In the genomic region with DNA sequence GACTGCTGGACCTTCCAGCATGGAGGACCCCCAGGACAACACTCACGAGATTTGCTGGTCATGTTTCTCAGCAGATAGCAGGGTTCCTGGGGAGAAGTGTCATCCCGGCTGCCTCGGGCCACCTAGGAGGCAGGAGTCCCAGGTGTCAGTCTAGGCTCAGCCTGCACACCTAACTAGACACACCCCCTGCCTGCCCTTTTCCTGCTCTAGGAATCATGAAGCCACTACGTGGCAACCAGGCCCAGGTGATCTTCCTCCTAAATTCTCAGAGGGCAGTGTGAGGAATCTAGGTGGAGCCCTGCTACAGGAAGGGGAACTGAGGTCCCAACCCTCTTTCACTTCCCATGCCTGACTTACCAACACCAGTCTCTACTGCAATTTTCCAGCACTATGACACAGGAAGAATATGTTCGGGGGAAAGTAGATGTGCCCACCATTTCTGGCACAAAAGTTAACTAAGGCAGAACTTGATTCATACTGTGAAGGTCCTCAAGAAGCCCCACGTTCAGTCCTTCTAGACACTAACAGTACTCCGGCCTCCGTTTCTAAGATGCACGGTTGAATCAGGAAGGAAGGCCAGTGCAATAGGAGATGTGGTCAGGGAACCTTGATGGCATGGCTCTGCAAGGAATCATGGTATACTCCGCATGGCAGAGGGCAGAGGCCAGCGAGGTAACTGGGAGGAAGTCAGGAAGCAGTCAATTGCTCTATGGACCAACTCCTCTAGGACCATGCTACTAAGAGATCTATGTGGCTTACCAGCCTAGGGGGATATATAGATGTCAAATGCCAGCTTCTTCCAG, we compare ENCODE assay signal across 11 mouse cellular contexts.
DNase-seq lines count a peak whose midpoint lies in the region; ATAC-seq and TF ChIP-seq lines count a peak whose summit lies in the region.
"Had no signal": no experiment of that assay in that cellular context is flagged by ENCODE, and none has a peak within 500 bp of the region (broad histone marks: within the 10 kb centered on the region; RNA-seq: fewer than 3 reads in every experiment).

No protein-coding gene starts in this region.

- H3K27ac ChIP-seq in heart, embryonic 10.5 days, result no peak overlapping the region
- 0 out of 2 replicates have a peak overlapping the region, but pooled peaks have one; percentile 7 for H3K27ac ChIP-seq in lung, postnatal 0 days (ENCODE audit: low read length)
- peak overlapping the region; percentile 24 for H3K27ac ChIP-seq in brown adipose tissue, adult 24 weeks (replicated peaks; ENCODE audit: low read depth, low read length)
- H3K27ac ChIP-seq in forebrain, embryonic 13.5 days, result no peak overlapping the region

- H3K9ac ChIP-seq in lung, postnatal 0 days (replicated peaks; ENCODE audit: low read depth), result no peak overlapping the region
- no peak overlapping the region for H3K9ac ChIP-seq in forebrain, embryonic 13.5 days

- intact Hi-C loops in heart, postnatal 25 days (cut with DNase I), result no loop called here

- ATAC-seq in lung, postnatal 0 days, result no peak
- ATAC-seq in megakaryocyte, adult 5-6 weeks (ENCODE audit: poor library complexity, severe bottlenecking), result peak; percentile 79
- no peak for ATAC-seq in forebrain, embryonic 13.5 days

- DNase-seq in heart, embryonic 10.5 days (ENCODE audit: low spot score), result peak; percentile 59
- no peak for DNase-seq in heart, postnatal 25 days (ENCODE audit: low spot score)
- DNase-seq in lung, postnatal 0 days (ENCODE audit: low spot score), result no peak
- no peak for DNase-seq in lung, postnatal 25 days (ENCODE audit: low spot score)
- DNase-seq in thymus, adult 18-20 months, result no peak

- H3K4me1 ChIP-seq in heart, embryonic 10.5 days, result peaks cover 23% of the 10 kb centered on the region
- no peaks in the 10 kb centered on the region; the same call in 1 of the 2 replicates for H3K4me1 ChIP-seq in lung, postnatal 0 days (ENCODE audit: insufficient read depth, low read depth, low read length)
- H3K4me1 ChIP-seq in brown adipose tissue, adult 24 weeks (ENCODE audit: control insufficient read depth, insufficient read depth, insufficient read length, low read length), result peaks cover 4% of the 10 kb centered on the region; the same call in 1 of the 2 replicates
- no peaks in the 10 kb centered on the region for H3K4me1 ChIP-seq in forebrain, embryonic 13.5 days

- 84% methylated on average over 11 of the region's 11 CpGs for WGBS in heart, embryonic 10.5 days
- 83% methylated on average over 11 of the region's 11 CpGs for WGBS in lung, postnatal 0 days
- 90% methylated on average over 11 of the region's 11 CpGs for WGBS in forebrain, embryonic 13.5 days

- no peak overlapping the region for H3K4me2 ChIP-seq in lung, postnatal 0 days (replicated peaks; ENCODE audit: low read depth, low read length)
- no peak overlapping the region for H3K4me2 ChIP-seq in forebrain, embryonic 13.5 days
- H3K4me2 ChIP-seq: heart, embryonic 11.5 days had no signal

- no peak for TF ChIP-seq CTCF in lung, postnatal 0 days (IDR thresholded peaks at IDR 0.05)

- TF ChIP-seq EP300 in lung, postnatal 0 days (IDR thresholded peaks at IDR 0.05), result no peak

- no peak overlapping the region for H3K4me3 ChIP-seq in heart, embryonic 10.5 days
- H3K4me3 ChIP-seq in lung, postnatal 0 days (ENCODE audit: low read depth, low read length), result no peak overlapping the region
- no peak overlapping the region for H3K4me3 ChIP-seq in brown adipose tissue, adult 24 weeks (ENCODE audit: insufficient read depth, low read depth, low read length)
- H3K4me3 ChIP-seq in forebrain, embryonic 13.5 days, result no peak overlapping the region
- H3K4me3 ChIP-seq: erythroblast, embryonic 14.5 days; myocyte had no signal

- no peaks in the 10 kb centered on the region for H3K9me3 ChIP-seq in heart, embryonic 10.5 days
- no peaks in the 10 kb centered on the region for H3K9me3 ChIP-seq in lung, postnatal 0 days (ENCODE audit: low read length)
- no peaks in the 10 kb centered on the region for H3K9me3 ChIP-seq in forebrain, embryonic 13.5 days (replicated peaks)

- peaks cover 41% of the 10 kb centered on the region; the same call in 1 of the 2 replicates for H3K27me3 ChIP-seq in heart, embryonic 10.5 days (ENCODE audit: insufficient read depth, poor library complexity, severe bottlenecking)
- no peaks in the 10 kb centered on the region for H3K27me3 ChIP-seq in lung, postnatal 0 days (replicated peaks; ENCODE audit: insufficient read depth, low read length)
- H3K27me3 ChIP-seq in forebrain, embryonic 13.5 days, result no peaks in the 10 kb centered on the region

- H3K36me3 ChIP-seq in heart, embryonic 10.5 days, result peaks cover 11% of the 10 kb centered on the region
- peaks cover 17% of the 10 kb centered on the region; the same call in 1 of the 2 replicates for H3K36me3 ChIP-seq in lung, postnatal 0 days (ENCODE audit: insufficient read depth, low read length)
- peaks cover 21% of the 10 kb centered on the region for H3K36me3 ChIP-seq in forebrain, embryonic 13.5 days (ENCODE audit: poor library complexity, severe bottlenecking)

Comparison
In these comparisons a context has a peak if more than half of its experiments do, and no peak if none do; other contexts are left out.
1. H3K27ac ChIP-seq: peak in lung, postnatal 0 days (single experiment) and brown adipose tissue, adult 24 weeks (single experiment); none in heart, embryonic 10.5 days (single experiment) and forebrain, embryonic 13.5 days (single experiment).